Mouse (Mus musculus): ENCODE results near the gene Sipa1l3.

DNA sequence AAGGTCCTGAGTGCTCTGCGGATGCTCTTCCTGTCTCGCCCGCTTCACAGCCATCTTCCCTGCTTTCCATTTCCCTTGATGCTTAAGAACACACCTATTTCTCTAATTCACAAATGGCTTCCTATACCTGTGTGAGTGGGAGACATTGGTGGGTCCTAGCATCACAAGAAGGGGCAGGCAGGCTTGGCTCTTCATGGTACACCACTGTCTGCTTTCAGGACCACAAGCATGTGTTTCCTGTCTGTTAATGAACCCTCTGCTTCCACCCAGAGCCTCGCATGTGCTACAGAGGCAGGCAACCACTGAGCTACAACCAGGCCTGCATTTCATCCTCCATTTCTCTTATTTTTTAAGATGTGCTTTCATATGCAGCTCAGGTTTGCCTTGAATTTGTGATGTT, 116.4 kb downstream of the Sipa1l3 start:
- TF ChIP-seq POLR2A (IDR thresholded peaks at IDR 0.05; ENCODE audit: insufficient read depth, low read depth, low read length), result no peak
- no peak for TF ChIP-seq CTCF (IDR thresholded peaks at IDR 0.05)

Data from heart, adult 2 months (tissue).